Mouse (Mus musculus) spleen, postnatal 10 days (tissue): Measurements from ENCODE around the gene Pcbp3.

Source experiments
- DNase-seq, 2 experiments: peaks; one replicate each; pipeline ENCODE4 v3.0.0; 2021 to 2022; ENCODE audit warnings: low spot score in 2 of 2

Pcbp3 gene

GRCm38 (mm10) chr10:76931122-76931521 is 30.6 kb downstream of the Pcbp3 start:
- DNase-seq = no peak

GRCm38 (mm10) chr10:76924441-76924840 is 37.2 kb downstream of the Pcbp3 start:
- no peak for DNase-seq

GRCm38 (mm10) chr10:76918086-76918485 is 43.6 kb downstream of the Pcbp3 start:
- no peak for DNase-seq

GRCm38 (mm10) chr10:76906434-76906833 is 55.3 kb downstream of the Pcbp3 start:
- peak in 1 of 2 experiments; percentile 24 for DNase-seq

- DNase-seq = no peak
Observed at GRCm38 (mm10) chr10:76905935-76906341, 55.7 kb downstream of the Pcbp3 start.

- DNase-seq = no peak
Observed at GRCm38 (mm10) chr10:76903694-76904093, 58.0 kb downstream of the Pcbp3 start.

GRCm38 (mm10) chr10:76903099-76903498 is 58.6 kb downstream of the Pcbp3 start:
- DNase-seq = no peak

- no peak for DNase-seq
Observed at GRCm38 (mm10) chr10:76902588-76902987, 59.1 kb downstream of the Pcbp3 start.

- no peak for DNase-seq
Observed at GRCm38 (mm10) chr10:76898428-76898827, 63.3 kb downstream of the Pcbp3 start.

- DNase-seq = no peak
Observed at GRCm38 (mm10) chr10:76891456-76891855, 70.2 kb downstream of the Pcbp3 start.

- no peak for DNase-seq
Observed at GRCm38 (mm10) chr10:76883442-76884244, 78.0 kb downstream of the Pcbp3 start.

- no peak for DNase-seq
Observed at GRCm38 (mm10) chr10:76882644-76883441, 78.8 kb downstream of the Pcbp3 start.

GRCm38 (mm10) chr10:76881900-76882299 is 79.8 kb downstream of the Pcbp3 start:
- no peak for DNase-seq

GRCm38 (mm10) chr10:76875310-76875709 is 86.4 kb downstream of the Pcbp3 start:
- no peak for DNase-seq

GRCm38 (mm10) chr10:76874879-76875278 is 86.8 kb downstream of the Pcbp3 start:
- DNase-seq = no peak

- DNase-seq = no peak
Observed at GRCm38 (mm10) chr10:76874398-76874797, 87.3 kb downstream of the Pcbp3 start.

- DNase-seq = no peak
Observed at GRCm38 (mm10) chr10:76873948-76874347, 87.7 kb downstream of the Pcbp3 start.

GRCm38 (mm10) chr10:76872736-76873135 is 89.0 kb downstream of the Pcbp3 start:
- no peak for DNase-seq

- DNase-seq = no peak
Observed at GRCm38 (mm10) chr10:76865936-76866335, 95.8 kb downstream of the Pcbp3 start.

GRCm38 (mm10) chr10:76860998-76861397 is 100.7 kb downstream of the Pcbp3 start:
- DNase-seq = no peak

GRCm38 (mm10) chr10:76859355-76860127 is 102.1 kb downstream of the Pcbp3 start:
- no peak for DNase-seq

GRCm38 (mm10) chr10:76857879-76858278 is 103.8 kb downstream of the Pcbp3 start:
- DNase-seq = no peak
